Mouse (Mus musculus): Measurements from ENCODE around the gene Atp6v0c.
"Not testable (repeated sequence)": the region's sequence is repeated elsewhere in the genome, so short reads cannot be mapped to it uniquely, and the experiment has no call there.

The Atp6v0c gene

GRCm38 (mm10) chr17:24155742-24156141 lies 13.8 kb downstream of the Atp6v0c start:
- no peak for DNase-seq

GRCm38 (mm10) chr17:24154463-24154862 lies 15.0 kb downstream of the Atp6v0c start:
- no peak for DNase-seq

- DNase-seq = peak; percentile 75
Observed at GRCm38 (mm10) chr17:24151890-24152563, 17.5 kb downstream of the Atp6v0c start.

- no peak for DNase-seq
Observed at GRCm38 (mm10) chr17:24151382-24151781, 18.1 kb downstream of the Atp6v0c start.

- no peak for DNase-seq
Observed at GRCm38 (mm10) chr17:24150824-24151223, 18.7 kb downstream of the Atp6v0c start, which contains the start of gene Pdpk1. Gene Pdpk1, minus strand, starts transcription at chr17:24150924.

GRCm38 (mm10) chr17:24149421-24149820 lies 20.1 kb downstream of the Atp6v0c start:
- no peak for DNase-seq

GRCm38 (mm10) chr17:24142897-24143296 lies 26.6 kb downstream of the Atp6v0c start:
- no peak for DNase-seq

DNA sequence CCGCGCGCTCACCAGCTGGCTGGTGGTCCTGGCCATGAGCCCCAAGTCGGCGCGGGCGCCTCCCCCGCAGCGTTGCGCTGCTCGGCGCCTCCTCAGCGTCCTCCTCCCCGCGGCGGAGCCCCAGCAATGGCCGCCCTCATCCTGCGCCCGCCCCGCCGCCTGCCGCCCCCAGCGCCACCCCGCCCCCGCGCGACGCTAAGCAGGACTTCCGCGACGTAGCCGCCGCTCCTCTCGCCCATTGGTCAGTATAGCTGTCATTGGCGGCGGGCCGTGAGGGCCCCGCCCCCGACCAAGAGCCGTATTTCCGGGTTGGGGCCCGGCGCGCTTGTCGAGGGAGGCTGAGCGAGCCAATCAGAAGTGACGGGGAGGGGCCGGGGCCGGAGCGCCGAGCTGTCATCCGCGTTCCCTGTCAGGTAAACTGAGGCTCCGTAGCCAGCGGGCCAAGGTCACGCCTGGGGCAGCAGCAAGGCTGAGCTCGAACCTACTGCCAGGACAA lies 28.0 kb downstream of the Atp6v0c start:
- peak; percentile 98 for DNase-seq

GRCm38 (mm10) chr17:24140845-24141424 lies 28.6 kb downstream of the Atp6v0c start:
- DNase-seq = no peak

DNA sequence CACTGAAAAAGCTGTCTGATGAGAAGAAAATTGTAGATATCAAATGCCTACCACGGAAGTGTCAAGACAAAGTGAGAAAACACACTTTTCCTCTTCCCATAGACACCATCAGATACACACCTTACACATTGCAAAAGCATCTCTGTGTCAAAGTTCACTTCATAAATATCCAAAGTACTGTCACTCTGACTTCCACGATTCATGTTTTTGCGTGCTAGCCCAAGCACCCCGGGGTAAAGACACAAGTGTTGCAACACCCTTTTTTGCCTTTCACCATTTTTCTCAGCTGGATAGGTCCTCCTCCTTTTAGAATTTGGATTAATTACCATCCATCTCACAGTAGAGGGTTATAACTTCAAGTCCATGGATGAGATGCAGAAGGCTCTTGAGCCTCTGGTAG lies 29.5 kb downstream of the Atp6v0c start:
- no peak for DNase-seq

- DNase-seq = no peak
Observed at GRCm38 (mm10) chr17:24139256-24139655, 30.2 kb downstream of the Atp6v0c start.

GRCm38 (mm10) chr17:24137226-24137880 lies 32.1 kb downstream of the Atp6v0c start:
- DNase-seq = no peak

GRCm38 (mm10) chr17:24134062-24134461 lies 35.4 kb downstream of the Atp6v0c start:
- DNase-seq = no peak

DNA sequence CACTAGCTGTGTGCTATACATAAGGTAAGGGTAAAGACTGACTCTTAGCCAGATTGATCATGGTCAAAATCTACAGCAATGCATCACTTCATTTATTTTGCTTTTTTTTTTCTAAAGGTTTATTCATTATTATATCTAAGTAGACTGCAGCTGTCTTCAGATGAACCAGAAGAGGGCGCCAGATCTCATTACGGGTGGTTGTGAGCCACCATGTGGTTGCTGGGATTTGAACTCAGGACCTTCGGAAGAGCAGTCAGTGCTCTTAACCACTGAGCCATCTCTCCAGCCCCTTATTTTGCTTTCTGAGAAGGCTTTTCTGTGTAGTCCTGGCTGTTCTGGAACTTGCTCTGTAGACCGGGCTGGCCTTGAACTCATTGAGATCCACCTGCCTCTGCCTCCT lies 36.6 kb downstream of the Atp6v0c start:
- DNase-seq = not testable (repeated sequence)

DNA sequence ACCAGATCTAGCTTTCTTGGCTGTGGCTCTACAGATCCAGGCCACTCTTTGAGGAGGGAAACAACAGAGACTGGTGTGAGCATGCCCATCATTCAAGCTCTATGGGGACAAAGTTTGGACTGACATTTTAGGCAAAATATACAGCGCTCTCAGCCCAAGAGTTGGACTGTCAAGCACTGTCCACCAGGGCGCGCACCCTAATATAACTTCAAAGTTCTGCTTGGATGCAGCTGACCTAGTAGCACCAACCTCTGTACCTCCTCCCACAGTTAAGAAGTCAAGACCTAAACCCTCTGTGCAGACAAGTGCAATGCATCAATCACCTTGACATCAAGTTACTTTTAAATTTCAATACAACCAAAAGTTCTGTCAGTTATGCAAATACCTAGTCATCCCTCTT lies 37.9 kb downstream of the Atp6v0c start:
- no peak for DNase-seq

GRCm38 (mm10) chr17:24129246-24129645 lies 40.3 kb downstream of the Atp6v0c start:
- not testable (repeated sequence) for DNase-seq

DNA sequence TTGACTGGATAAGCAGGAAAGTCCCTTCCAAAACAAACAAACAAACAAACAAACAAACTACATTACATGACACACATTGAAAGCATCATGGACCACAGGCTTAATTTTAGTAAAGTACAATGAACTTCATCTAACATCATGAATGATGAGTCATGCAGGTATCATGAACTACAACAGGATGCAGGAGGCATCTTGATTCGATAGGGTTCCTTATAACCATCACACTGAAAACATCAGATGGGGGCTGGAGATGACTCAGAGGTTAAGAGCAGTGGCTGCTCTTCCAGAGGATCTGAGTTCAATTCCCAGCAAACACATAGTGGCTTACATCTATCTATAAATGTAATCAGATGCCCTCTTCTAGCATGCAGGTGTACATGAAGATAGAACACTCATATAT lies 41.9 kb downstream of the Atp6v0c start:
- no peak for DNase-seq

DNA sequence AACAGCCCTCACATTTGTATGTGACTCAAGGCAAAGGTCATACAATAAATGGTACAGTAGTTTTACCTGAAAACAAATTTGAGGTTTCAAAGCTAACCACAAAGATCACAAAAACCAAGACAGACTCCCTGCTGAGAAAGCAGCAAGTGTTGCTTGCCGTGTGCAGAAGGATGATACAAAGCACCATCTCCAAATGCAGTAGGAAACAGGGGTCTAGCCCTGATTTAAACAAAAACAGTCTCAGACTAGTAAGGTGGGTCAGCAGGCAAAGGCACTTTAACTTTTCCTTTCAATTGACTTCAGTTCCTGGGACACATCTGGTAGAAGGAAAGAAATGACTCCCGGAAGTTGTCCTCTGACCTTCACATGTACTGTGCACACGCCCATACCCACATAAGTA lies 42.7 kb downstream of the Atp6v0c start:
- DNase-seq = no peak

DNA sequence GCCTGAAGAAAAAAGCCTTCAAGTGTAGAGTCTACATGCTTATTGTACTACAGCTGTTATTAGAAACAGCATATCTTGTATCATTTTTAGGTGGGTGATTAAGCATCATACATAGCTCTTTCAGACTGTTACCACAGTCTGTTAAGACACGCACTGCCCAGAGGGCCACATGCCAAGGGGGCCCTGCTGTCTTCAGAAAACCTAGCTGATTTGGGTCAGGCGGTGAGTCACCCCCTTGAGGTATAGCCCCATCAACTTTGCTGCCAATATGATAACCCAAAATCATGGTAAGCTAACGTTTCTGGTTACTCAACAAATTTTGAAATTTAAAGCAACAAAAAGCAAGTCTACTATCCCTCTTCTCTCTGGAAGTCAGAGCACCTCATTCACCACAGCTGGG lies 50.1 kb downstream of the Atp6v0c start:
- DNase-seq = no peak

Measured in cerebellum, adult 11-12 months (tissue).